Mouse (Mus musculus): Measurements from ENCODE around the gene Vps13a. TPM values are rescaled to one million over a fixed set of nuclear protein-coding genes. Genes with fewer than 3 reads are reported as not detected.

The Vps13a gene
- polyA plus RNA-seq, 1 experiment from 2014 or later, result 11.5 TPM

Other genes starting within 250 kb of the Vps13a start
- gene Foxb2, start 92.9 kb upstream of the Vps13a start, polyA plus RNA-seq (2015; fragmentation: Nextera tagmentation; extraction: Ambion mirVana), result not detected in 2 replicates
- 1.8 and 2.3 TPM in 2 replicates for gene Prune2, start 175.2 kb upstream of the Vps13a start, polyA plus RNA-seq (2015; fragmentation: Nextera tagmentation; extraction: Ambion mirVana)